Mouse (Mus musculus) testis, adult 2 months (tissue): Measurements from ENCODE around the gene Hira.
"Not testable (repeated sequence)": the region's sequence is repeated elsewhere in the genome, so short reads cannot be mapped to it uniquely, and the experiment has no call there.

ENCODE experiments used
- CTCF ChIP-seq: fragments of 200-500 bp; IDR thresholded peaks from 2 replicates; pipeline ENCODE4 v1.5.1; 2012; ENCODE audit warnings: low read depth, mild to moderate bottlenecking, inconsistent platforms, low read length, moderate library complexity; ENCODE audit not compliant: control insufficient read depth, insufficient read depth, insufficient replicate concordance
- POLR2A ChIP-seq: fragments of 200-500 bp; IDR thresholded peaks from 2 replicates; pipeline ENCODE4 v1.6.1; 2012; ENCODE audit warnings: low read depth, mild to moderate bottlenecking, inconsistent platforms, low read length, moderate library complexity; ENCODE audit not compliant: control insufficient read depth

GRCm38 (mm10) chr16:18849521-18850190 lies 27.2 kb upstream of the Hira start:
- not testable (repeated sequence) for TF ChIP-seq CTCF, POLR2A
